Mouse (Mus musculus): ENCODE results near the gene Rpa2. TPM values are rescaled to one million over a fixed set of nuclear protein-coding genes. Genes with fewer than 3 reads are reported as not detected.
"Not testable (repeated sequence)": the region's sequence is repeated elsewhere in the genome, so short reads cannot be mapped to it uniquely, and the experiment has no call there.

Rpa2 gene
- polyA plus RNA-seq, 1 experiment from 2014 or later = 26.6 TPM

GRCm38 (mm10) chr4:132760296-132760695, 7.8 kb upstream of the Rpa2 start:
- no peak for TF ChIP-seq CTCF (IDR thresholded peaks at IDR 0.05; ENCODE audit: low read depth)
- Histone ChIP-seq H3K9ac (ENCODE audit: low read depth, low read length) (no peak overlapping the region), H3K4me2 (replicated peaks; ENCODE audit: low read depth) (no peak overlapping the region), H3K27ac (ENCODE audit: low read depth, low read length) (no peak overlapping the region), H3K9me3 (ENCODE audit: control insufficient read depth) (no peaks in the 10 kb centered on the region), H3K4me1 (replicated peaks; ENCODE audit: control insufficient read depth, insufficient read depth, low read length) (no peaks in the 10 kb centered on the region; the same call in 1 of the 2 replicates), H3K4me3 (ENCODE audit: low read depth, low read length) (no peak overlapping the region), H3K36me3 (ENCODE audit: control insufficient read depth, insufficient read depth) (no peaks in the 10 kb centered on the region), H3K27me3 (replicated peaks; ENCODE audit: control insufficient read depth, insufficient read depth, low read length) (0 out of 2 replicates have a peak, but pooled peaks cover 5% of the 10 kb centered on the region)
- peak; percentile 56; the same call in 1 of the 2 replicates for ATAC-seq
- WGBS = 20% methylated on average over 3 of the region's 3 CpGs

DNA sequence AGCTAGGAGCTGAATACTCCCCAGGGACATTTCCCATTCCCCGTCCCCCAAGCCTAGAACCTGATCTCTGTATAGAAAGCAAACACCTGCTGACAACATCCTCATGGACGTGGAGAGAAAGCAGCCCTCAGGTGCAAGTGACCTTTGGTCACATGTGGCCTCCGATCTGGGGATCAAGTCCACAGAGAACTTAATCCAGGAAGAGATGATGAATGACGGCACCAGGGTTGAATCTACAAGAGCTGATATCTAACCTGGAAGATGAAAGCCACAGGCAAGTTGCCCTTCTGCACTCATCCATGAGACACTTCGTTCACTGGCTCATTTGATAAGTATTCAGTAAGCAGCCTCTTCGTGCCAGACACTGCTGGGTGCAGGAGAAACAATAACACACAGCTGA, 5.5 kb upstream of the Rpa2 start:
- Histone ChIP-seq H3K27me3 (replicated peaks; ENCODE audit: control insufficient read depth, insufficient read depth, low read length) (0 out of 2 replicates have a peak, but pooled peaks cover 2% of the 10 kb centered on the region), H3K4me3 (ENCODE audit: low read depth, low read length) (no peak overlapping the region), H3K27ac (ENCODE audit: low read depth, low read length) (peak overlapping the region; percentile 73; the same call in 1 of the 2 replicates), H3K4me1 (replicated peaks; ENCODE audit: control insufficient read depth, insufficient read depth, low read length) (no peaks in the 10 kb centered on the region), H3K4me2 (replicated peaks; ENCODE audit: low read depth) (no peak overlapping the region), H3K9me3 (ENCODE audit: control insufficient read depth) (no peaks in the 10 kb centered on the region), H3K9ac (ENCODE audit: low read depth, low read length) (no peak overlapping the region), H3K36me3 (ENCODE audit: control insufficient read depth, insufficient read depth) (no peaks in the 10 kb centered on the region)
- WGBS = 32% methylated on average over 6 of the region's 6 CpGs
- ATAC-seq = peak; percentile 84
- no peak for TF ChIP-seq CTCF (IDR thresholded peaks at IDR 0.05; ENCODE audit: low read depth)

DNA sequence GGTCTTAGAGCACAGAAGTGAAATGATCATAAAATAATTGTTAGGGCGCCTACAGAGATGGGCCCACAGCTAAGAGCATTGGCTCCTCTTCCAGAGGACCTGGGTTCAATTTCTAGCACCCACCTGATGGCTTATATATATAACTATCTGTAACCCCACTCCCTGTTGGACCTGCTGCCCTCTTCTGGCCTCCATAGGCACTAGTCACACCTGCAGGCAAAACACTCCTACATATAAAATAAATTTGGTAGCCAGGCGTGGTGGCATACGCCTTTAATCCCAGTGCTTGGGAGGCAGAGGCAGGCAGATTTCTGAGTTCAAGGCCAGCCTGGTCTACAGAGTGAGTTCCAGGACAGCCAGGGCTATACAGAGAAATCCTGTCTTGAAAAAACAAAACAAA, 5.0 kb upstream of the Rpa2 start:
- H3K27ac ChIP-seq (ENCODE audit: low read depth, low read length) = peak overlapping the region; percentile 73
- WGBS = 79% methylated on average over 3 of the region's 3 CpGs

GRCm38 (mm10) chr4:132771776-132772175, 3.6 kb downstream of the Rpa2 start:
- Histone ChIP-seq H3K27ac (ENCODE audit: low read depth, low read length) (no peak overlapping the region), H3K9me3 (ENCODE audit: control insufficient read depth) (no peaks in the 10 kb centered on the region), H3K4me1 (replicated peaks; ENCODE audit: control insufficient read depth, insufficient read depth, low read length) (no peaks in the 10 kb centered on the region), H3K4me2 (replicated peaks; ENCODE audit: low read depth) (no peak overlapping the region), H3K9ac (ENCODE audit: low read depth, low read length) (no peak overlapping the region), H3K36me3 (ENCODE audit: control insufficient read depth, insufficient read depth) (peaks cover 53% of the 10 kb centered on the region), H3K27me3 (replicated peaks; ENCODE audit: control insufficient read depth, insufficient read depth, low read length) (no peaks in the 10 kb centered on the region), H3K4me3 (ENCODE audit: low read depth, low read length) (no peak overlapping the region)
- ATAC-seq = no peak
- no peak for TF ChIP-seq CTCF (IDR thresholded peaks at IDR 0.05; ENCODE audit: low read depth)
- 81% methylated on average over 9 of the region's 9 CpGs for whole genome bisulfite sequencing

More for the DNA sequence above, 5.0 kb upstream of the Rpa2 start:
- not testable (repeated sequence) for H3K4me1 ChIP-seq (replicated peaks; ENCODE audit: control insufficient read depth, insufficient read depth, low read length); H3K4me2 ChIP-seq (replicated peaks; ENCODE audit: low read depth); H3K9me3 ChIP-seq (ENCODE audit: control insufficient read depth); ATAC-seq; H3K9ac ChIP-seq (ENCODE audit: low read depth, low read length); H3K36me3 ChIP-seq (ENCODE audit: control insufficient read depth, insufficient read depth); H3K27me3 ChIP-seq (replicated peaks; ENCODE audit: control insufficient read depth, insufficient read depth, low read length); H3K4me3 ChIP-seq (ENCODE audit: low read depth, low read length)
- TF ChIP-seq CTCF (IDR thresholded peaks at IDR 0.05; ENCODE audit: low read depth) = peak; percentile 41

- 79% methylated on average over 3 of the region's 3 CpGs for WGBS
- TF ChIP-seq CTCF (IDR thresholded peaks at IDR 0.05; ENCODE audit: low read depth) = no peak
Measured at GRCm38 (mm10) chr4:132774905-132775304, 6.8 kb downstream of the Rpa2 start.

DNA sequence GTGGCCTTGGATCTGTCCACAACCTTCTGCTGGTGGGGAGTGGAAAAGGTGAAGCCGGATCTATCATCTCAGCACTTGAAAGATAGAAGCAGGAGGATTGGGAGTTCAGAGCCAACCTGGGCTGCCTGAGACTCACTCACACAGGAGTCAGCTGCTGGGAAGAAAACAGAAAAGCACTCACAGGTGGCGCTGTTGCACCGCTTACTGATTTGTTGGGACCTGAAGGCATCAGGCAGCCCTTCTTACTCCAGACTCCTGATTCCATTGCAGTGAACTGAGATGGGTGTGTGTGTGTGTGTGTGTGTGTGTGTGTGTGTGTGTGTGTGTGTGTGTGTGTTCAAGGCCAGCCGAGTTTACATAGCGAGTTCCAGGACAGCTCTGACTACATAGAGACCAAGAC, 8.6 kb downstream of the Rpa2 start:
- Histone ChIP-seq H3K27ac (ENCODE audit: low read depth, low read length) (no peak overlapping the region), H3K9me3 (ENCODE audit: control insufficient read depth) (no peaks in the 10 kb centered on the region), H3K4me1 (replicated peaks; ENCODE audit: control insufficient read depth, insufficient read depth, low read length) (no peaks in the 10 kb centered on the region), H3K36me3 (ENCODE audit: control insufficient read depth, insufficient read depth) (peaks cover 67% of the 10 kb centered on the region), H3K4me2 (replicated peaks; ENCODE audit: low read depth) (no peak overlapping the region), H3K4me3 (ENCODE audit: low read depth, low read length) (no peak overlapping the region), H3K9ac (ENCODE audit: low read depth, low read length) (no peak overlapping the region), H3K27me3 (replicated peaks; ENCODE audit: control insufficient read depth, insufficient read depth, low read length) (no peaks in the 10 kb centered on the region)
- WGBS = 77% methylated on average over 5 of the region's 5 CpGs
- ATAC-seq = no peak
- TF ChIP-seq CTCF (IDR thresholded peaks at IDR 0.05; ENCODE audit: low read depth) = peak; percentile 84

More at GRCm38 (mm10) chr4:132774905-132775304, 6.8 kb downstream of the Rpa2 start:
- Histone ChIP-seq H3K9me3 (ENCODE audit: control insufficient read depth) (no peaks in the 10 kb centered on the region), H3K27me3 (replicated peaks; ENCODE audit: control insufficient read depth, insufficient read depth, low read length) (no peaks in the 10 kb centered on the region), H3K36me3 (ENCODE audit: control insufficient read depth, insufficient read depth) (peaks cover 77% of the 10 kb centered on the region), H3K4me2 (replicated peaks; ENCODE audit: low read depth) (no peak overlapping the region), H3K4me3 (ENCODE audit: low read depth, low read length) (no peak overlapping the region), H3K9ac (ENCODE audit: low read depth, low read length) (no peak overlapping the region), H3K4me1 (replicated peaks; ENCODE audit: control insufficient read depth, insufficient read depth, low read length) (no peaks in the 10 kb centered on the region), H3K27ac (ENCODE audit: low read depth, low read length) (no peak overlapping the region)
- ATAC-seq = no peak

Measured in intestine, postnatal 0 days (tissue).